Mouse (Mus musculus): Measurements from ENCODE around the gene Hoxa6.

The Hoxa6 gene

DNA sequence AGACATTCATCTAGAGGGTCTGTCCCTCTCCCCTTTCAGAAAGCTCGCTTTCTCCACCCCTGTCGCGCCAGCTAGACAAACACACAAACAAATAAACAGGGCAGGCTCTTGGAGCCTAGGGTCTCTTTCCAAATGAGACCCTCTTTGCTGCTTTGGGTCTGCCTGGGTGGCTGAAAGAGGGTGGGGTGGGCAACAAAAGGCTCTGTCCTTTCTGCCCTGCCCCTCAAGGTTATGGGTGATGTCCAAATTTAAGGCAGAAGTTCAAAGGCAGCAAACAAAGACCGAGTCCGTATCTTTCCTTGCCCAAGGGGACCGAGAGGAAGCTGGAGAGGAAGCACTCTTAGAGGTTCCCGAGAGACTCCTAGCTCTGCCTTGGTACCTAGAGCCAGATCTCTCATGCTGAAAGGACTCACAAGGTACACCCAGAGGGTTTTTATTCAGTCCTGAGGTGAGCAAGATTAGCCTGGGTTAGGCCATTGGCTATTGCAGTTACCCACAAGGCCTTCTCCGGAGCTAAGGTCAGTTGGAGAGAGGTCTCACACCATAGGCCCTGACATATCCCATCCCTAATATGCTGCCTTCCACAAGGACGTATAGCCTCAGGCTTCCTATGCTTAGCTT is 32.6 kb upstream of the Hoxa6 start:
- DNase-seq (ENCODE audit: extremely low spot score, low read depth, low spot score): no peak

- no peak for DNase-seq (ENCODE audit: extremely low spot score, low read depth, low spot score)
These were observed 32.0 kb upstream of the Hoxa6 start, which contains the start of gene Hoxa10 for GRCm38 (mm10) chr6:52240389-52241000. Gene Hoxa10, minus strand, starts transcription at chr6:52240854.

- DNase-seq (ENCODE audit: extremely low spot score, low read depth, low spot score): no peak
These were observed 31.3 kb upstream of the Hoxa6 start for GRCm38 (mm10) chr6:52239625-52240388.

DNA sequence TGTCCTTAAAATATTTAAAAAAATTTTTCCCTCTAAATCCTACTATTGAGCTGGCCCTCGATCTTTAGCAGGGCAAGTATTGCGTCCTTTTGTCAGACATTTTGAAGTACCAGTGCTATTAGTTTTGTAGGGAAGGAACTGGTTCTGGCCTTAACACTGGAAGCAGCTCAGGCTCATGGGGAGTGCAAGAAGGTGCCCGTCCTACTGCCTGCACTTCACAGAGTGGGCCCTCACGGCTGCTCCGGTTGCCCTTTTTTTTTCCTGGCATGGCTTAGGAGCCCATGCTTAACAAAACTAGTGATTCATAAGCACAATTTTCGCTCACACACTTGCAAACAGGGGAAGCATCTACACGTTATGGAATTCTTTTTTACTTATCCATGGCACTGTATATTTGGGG is 30.5 kb upstream of the Hoxa6 start:
- no peak for DNase-seq (ENCODE audit: extremely low spot score, low read depth, low spot score)

GRCm38 (mm10) chr6:52238155-52238545 is 29.6 kb upstream of the Hoxa6 start:
- no peak for DNase-seq (ENCODE audit: extremely low spot score, low read depth, low spot score)

DNA sequence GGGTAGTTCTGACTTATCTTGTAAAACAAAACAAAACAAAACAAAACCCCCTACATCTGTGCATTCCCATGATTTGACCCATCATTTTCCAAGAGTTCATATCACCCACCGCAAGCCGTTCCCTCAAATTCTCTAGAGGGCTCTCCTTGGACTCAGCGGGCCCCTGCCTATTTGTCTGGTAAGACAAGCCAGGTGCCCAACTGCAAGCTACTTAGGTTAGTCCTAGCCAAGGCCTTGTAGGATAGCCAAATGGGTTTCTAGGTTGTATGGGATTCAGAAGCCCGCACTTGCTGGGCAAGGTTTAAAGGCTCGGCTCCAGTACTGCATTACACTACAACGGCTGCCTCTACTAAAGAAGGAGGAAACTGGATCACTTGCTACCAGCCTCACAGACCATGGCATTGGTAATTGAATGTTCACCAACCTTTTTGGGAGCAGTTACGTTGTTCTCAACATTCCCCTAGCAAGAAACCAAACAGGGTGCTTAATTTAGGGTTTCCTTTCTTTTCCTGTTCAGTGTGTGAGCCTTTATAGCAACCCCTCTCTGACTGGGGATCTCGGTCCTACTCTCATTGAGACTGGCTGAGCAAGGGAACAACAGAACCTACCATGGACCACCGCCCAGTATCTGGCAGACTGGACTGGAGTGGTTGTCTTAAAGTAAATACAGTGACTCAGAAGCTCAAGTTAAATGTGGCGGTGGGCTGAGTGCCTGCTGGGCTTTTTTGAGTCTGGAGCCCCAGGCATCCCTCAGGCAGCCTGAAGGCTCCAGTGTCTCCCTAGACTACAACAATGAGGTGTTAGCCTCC is 29.0 kb upstream of the Hoxa6 start:
- no peak for DNase-seq (ENCODE audit: extremely low spot score, low read depth, low spot score)

- no peak for DNase-seq (ENCODE audit: extremely low spot score, low read depth, low spot score)
These were observed 28.3 kb upstream of the Hoxa6 start for GRCm38 (mm10) chr6:52236806-52237205.

- no peak for DNase-seq (ENCODE audit: extremely low spot score, low read depth, low spot score)
These were observed 27.3 kb upstream of the Hoxa6 start for GRCm38 (mm10) chr6:52235866-52236265.

DNA sequence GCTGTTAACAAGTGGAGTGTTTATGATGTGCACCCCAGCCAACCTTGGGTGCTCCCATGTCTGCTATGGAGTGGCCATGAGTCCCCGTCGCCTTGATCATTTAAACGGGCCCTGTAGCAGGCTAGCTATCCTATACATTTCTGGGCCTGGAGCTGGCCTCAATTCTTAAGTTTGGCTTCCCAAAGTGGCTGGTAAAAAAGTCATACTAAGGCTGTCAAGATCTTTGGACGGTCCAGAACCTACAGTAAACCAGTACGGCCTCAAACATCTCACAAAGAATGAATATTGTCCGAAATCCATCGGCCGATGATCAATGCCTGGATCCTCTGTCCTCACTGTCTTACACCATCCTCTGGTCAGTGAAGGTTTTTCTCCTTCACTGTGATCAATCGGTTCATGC is 26.7 kb upstream of the Hoxa6 start:
- DNase-seq (ENCODE audit: extremely low spot score, low read depth, low spot score): no peak

DNA sequence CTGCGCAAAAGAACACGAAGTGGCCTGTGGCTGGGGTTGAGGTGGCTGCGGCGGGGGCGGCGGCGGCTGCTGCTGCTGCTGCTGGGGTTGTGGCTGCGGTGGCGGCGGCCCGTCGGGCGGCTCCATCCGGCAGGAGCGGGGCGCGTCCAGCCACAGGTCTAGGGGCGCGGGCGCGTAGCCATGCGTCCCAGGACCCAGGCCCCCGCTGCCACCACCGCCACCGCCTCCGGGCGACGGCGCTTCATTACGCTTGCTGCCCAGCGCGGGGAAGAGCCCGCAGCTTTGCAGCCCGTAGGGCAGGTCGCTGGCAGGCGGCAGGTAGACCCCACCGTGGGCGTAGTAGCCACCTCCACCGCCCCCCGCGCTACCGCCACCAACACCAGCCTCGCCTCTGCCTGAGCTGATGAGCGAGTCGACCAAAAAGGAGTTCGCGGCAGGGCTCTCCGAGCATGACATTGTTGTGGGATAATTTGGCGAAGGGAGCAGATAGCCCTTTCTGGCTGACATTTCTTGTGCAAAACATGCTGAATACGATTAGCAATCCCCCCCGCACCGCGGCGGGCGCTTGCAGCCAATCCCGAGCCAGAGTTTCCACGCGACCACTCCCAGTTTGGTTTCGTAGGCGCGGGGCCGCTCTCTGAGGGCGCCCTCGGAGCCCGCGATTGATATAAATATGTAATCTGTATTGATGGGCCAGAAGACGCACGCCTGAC is 26.1 kb upstream of the Hoxa6 start:
- DNase-seq (ENCODE audit: extremely low spot score, low read depth, low spot score): no peak

- DNase-seq (ENCODE audit: extremely low spot score, low read depth, low spot score): no peak
These were observed 25.3 kb upstream of the Hoxa6 start for GRCm38 (mm10) chr6:52233546-52234427.

DNA sequence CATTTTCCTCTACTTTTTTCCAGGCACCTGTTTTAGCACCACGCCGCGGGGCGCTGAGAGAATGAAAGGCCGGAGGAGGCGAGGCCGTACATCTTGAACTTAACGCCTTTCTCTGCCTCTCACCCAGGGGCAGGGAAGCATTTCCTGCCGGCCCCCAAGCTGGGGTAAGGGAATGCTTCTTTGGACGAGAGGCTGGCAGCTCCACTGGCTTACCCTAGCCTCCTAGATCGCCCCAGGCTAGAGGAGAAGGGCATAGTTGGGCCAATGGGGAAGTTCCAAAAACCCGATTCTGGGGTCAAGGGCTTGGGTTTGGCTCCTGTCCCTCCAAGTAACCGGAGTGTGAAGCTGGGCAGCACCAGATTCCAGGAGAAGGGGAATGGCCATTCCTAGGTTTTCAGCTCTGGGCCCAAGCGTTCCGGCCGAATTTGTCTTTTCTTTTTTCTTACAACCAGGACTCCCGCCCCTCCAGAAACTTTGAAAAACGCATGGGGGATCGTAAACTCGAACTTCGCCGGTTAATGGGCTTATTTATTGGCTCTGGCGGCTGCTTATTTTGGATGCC is 24.5 kb upstream of the Hoxa6 start:
- DNase-seq (ENCODE audit: extremely low spot score, low read depth, low spot score): no peak

DNA sequence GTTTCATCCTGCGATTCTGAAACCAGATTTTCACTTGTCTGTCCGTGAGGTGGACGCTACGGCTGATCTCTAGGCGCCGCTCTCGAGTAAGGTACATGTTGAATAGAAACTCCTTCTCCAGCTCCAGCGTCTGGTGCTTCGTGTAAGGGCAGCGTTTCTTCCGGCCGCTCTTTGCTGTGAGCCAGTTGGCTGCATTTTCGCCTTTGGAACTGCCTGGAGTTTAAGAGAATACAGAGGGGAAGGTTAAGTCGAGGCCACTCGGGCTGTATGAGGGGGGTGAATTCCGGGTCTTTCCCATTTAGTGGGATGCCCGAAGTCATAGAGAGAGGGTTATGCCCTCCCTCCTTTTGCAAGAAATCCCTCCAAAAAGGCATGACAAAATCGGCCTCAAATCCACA is 24.0 kb upstream of the Hoxa6 start:
- DNase-seq (ENCODE audit: extremely low spot score, low read depth, low spot score): no peak

DNA sequence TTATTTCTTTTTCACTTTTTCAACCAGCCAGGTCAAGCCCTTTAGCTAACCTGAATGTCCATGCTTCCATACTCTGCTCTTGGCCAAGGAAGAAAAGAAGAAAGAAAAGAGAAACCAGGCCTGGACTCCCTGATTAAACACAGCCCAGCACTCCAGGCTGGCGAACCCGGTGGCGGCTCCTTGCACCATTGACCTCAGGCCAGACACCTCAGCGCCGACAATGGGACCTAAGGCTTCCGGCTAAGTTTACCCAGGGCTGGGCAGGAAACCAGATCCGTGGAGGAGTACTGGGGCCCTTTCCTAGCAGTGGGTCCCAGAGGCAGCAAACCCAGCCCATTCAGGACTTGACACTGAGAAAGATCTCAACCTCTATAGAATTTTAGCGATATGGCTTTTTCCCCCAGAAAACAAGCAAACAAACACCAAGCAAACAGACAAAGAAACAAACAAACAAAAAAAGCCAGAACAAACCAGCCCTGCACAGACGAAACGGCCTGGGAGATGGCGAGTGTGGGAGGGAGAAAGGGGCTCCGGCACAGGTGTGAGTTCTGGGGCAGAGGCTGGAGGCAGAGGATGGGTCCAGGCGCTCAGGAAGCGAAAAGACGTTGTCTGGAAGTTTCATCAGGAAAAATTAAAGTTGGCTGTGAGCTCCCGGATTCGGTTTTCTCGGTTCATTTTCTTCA is 23.5 kb upstream of the Hoxa6 start:
- DNase-seq (ENCODE audit: extremely low spot score, low read depth, low spot score): no peak

GRCm38 (mm10) chr6:52230516-52231165 is 22.1 kb upstream of the Hoxa6 start, which contains the start of gene Hoxa9:
Gene Hoxa9, minus strand, starts transcription at chr6:52231089.
- DNase-seq (ENCODE audit: extremely low spot score, low read depth, low spot score): no peak

GRCm38 (mm10) chr6:52229558-52230416 is 21.3 kb upstream of the Hoxa6 start:
- DNase-seq (ENCODE audit: extremely low spot score, low read depth, low spot score): no peak
